Mouse (Mus musculus) E14TG2a.4 (cell line): ENCODE measurements around the gene Msx2.

Experiments
- CTCF ChIP-seq: conservative IDR thresholded peaks from 2 replicates; pipeline ENCODE4 v1.5.1; 2014; ENCODE audit warnings: low read length
- NANOG ChIP-seq: IDR thresholded peaks from 2 replicates; pipeline ENCODE4 v1.6.1; 2014; ENCODE audit warnings: borderline replicate concordance, low read length, mixed read lengths
- POU5F1 ChIP-seq: IDR thresholded peaks from 2 replicates; pipeline ENCODE4 v1.6.1; 2014; ENCODE audit warnings: low read length, borderline replicate concordance

DNA sequence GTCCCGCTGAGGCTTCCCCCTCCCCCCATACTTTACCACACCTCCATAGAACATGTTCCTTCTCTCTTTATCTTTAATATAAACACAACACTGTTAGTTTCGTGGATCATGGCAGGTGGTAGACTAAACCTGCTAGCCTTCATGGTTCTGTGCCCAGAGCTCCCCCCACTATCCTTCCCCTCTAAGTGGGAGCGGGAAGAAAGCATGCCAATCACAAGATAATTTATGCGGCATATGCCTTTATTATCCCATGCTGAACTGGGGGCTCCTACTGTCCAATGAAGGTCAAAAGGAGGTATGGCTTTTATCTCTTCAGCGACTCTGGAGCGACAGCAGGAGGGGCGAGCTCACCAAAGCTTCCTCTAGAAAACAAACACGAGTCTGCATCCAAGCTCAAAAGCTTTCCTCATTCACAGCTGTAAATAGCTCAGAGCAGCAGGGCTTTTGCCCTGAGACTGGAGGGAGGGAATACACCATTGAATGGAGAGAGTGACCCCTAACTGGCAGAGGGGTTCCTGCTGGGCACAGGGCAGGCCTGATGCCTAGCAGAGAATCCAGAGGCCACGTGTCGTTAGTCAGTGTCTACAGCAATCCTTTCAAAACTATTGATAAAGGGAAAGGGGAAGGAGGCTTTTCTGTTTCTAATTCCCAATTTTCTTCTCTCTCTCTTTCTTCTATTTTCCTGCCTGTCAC, 28.8 kb upstream of the Msx2 start:
- no peak for TF ChIP-seq CTCF
- TF ChIP-seq POU5F1 = no peak
- TF ChIP-seq NANOG = no peak
